Mouse (Mus musculus): ENCODE data around the gene Casc4. TPM values are rescaled to one million over a fixed set of nuclear protein-coding genes. Genes with fewer than 3 reads are reported as not detected.

The Casc4 gene
- 16.1 and 18.9 TPM in 2 replicates for polyA plus RNA-seq (2016; fragmentation: Nextera tagmentation; extraction: Ambion mirVana)

DNA sequence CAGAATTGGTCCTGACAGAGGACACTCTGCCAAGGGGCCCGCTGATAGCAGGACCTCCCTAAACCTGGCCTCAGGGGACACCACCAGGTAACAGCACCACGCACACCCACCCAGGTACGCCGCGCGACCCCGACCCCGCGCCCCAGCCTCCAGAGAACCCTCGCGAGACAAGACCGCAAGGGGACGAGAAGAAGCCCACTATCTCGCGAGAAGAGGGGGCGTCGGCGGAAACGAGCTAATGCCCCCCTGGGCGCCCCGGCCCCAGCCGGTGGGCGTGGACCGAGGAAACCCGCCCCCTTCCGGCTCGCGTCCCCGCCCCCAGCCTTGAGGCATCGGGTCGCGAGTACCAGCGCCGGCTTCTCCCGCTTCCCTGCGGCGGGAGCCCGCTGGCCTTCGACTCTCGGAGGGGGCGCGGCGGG lies at the start of gene Casc4:
Casc4 (plus strand) TSS at position 339 of the 419 bp plus-strand sequence.
- no peaks in the 10 kb centered on the region for H3K27me3 ChIP-seq (ENCODE audit: insufficient read depth, poor library complexity, severe bottlenecking)
- WGBS = under 1% methylated on average over 40 of the region's 43 CpGs
- 0 out of 2 replicates have a peak, but pooled peaks cover 5% of the 10 kb centered on the region for H3K36me3 ChIP-seq
- peak within 1 kb of the TSS; percentile 88 for H3K4me3 ChIP-seq
- peaks cover 7% of the 10 kb centered on the region for H3K4me1 ChIP-seq
- peak; percentile 98 for DNase-seq (ENCODE audit: low spot score)
- H3K27ac ChIP-seq = peak within 1 kb of the TSS; percentile 91
- H3K9me3 ChIP-seq = no peaks in the 10 kb centered on the region

- H3K4me3 ChIP-seq = no peak overlapping the region
Measured at GRCm38 (mm10) chr2:121821787-121822186, 45.0 kb upstream of the Casc4 start.

GRCm38 (mm10) chr2:121824653-121825052 lies 42.1 kb upstream of the Casc4 start:
- Histone ChIP-seq H3K27me3 (ENCODE audit: insufficient read depth, poor library complexity, severe bottlenecking) (no peaks in the 10 kb centered on the region), H3K4me3 (no peak overlapping the region), H3K36me3 (no peaks in the 10 kb centered on the region), H3K4me1 (peaks cover 10% of the 10 kb centered on the region; the same call in 1 of the 2 replicates), H3K27ac (0 out of 2 replicates have a peak overlapping the region, but pooled peaks have one; percentile 29), H3K9me3 (no peaks in the 10 kb centered on the region)
- WGBS = 61% methylated on average over 5 of the region's 5 CpGs
- DNase-seq (ENCODE audit: low spot score) = no peak

More at GRCm38 (mm10) chr2:121821787-121822186, 45.0 kb upstream of the Casc4 start:
- Histone ChIP-seq H3K27me3 (ENCODE audit: insufficient read depth, poor library complexity, severe bottlenecking) (no peaks in the 10 kb centered on the region), H3K36me3 (no peaks in the 10 kb centered on the region), H3K9me3 (no peaks in the 10 kb centered on the region), H3K4me1 (peaks cover 10% of the 10 kb centered on the region; the same call in 1 of the 2 replicates), H3K27ac (no peak overlapping the region)
- 90% methylated on average over 7 of the region's 7 CpGs for WGBS
- peak; percentile 63 for DNase-seq (ENCODE audit: low spot score)

DNA sequence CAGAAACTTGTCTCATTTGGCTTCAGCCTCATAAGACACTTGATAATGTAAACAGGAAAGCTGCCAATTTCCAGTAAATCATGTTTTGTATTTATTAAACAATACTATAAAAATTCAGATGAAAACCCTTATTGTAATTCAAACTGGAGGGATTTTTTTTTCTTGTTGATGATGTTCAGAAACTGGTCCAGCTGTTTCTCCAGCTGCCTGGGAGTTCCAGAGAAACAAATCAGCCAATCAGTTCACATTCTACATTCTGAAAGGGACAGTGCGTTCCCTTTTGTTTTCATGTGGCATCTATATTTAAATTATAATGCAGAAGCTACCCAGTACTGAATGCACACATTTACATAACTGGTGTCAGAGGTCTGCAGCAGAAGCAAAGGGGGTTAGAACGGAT lies 40.6 kb upstream of the Casc4 start:
- no peak for DNase-seq (ENCODE audit: low spot score)

GRCm38 (mm10) chr2:121828411-121828810 lies 38.4 kb upstream of the Casc4 start:
- H3K4me1 ChIP-seq = peaks cover 10% of the 10 kb centered on the region; the same call in 1 of the 2 replicates
- no peak overlapping the region for H3K4me3 ChIP-seq
- 81% methylated on average over 3 of the region's 3 CpGs for WGBS
- H3K36me3 ChIP-seq = no peaks in the 10 kb centered on the region
- H3K9me3 ChIP-seq = no peaks in the 10 kb centered on the region
- no peak overlapping the region for H3K27ac ChIP-seq
- no peaks in the 10 kb centered on the region for H3K27me3 ChIP-seq (ENCODE audit: insufficient read depth, poor library complexity, severe bottlenecking)
- no peak for DNase-seq (ENCODE audit: low spot score)

More for the DNA sequence above, 40.6 kb upstream of the Casc4 start:
- Histone ChIP-seq H3K4me3 (no peak overlapping the region), H3K9me3 (no peaks in the 10 kb centered on the region), H3K4me1 (peaks cover 10% of the 10 kb centered on the region; the same call in 1 of the 2 replicates), H3K36me3 (no peaks in the 10 kb centered on the region), H3K27me3 (ENCODE audit: insufficient read depth, poor library complexity, severe bottlenecking) (no peaks in the 10 kb centered on the region), H3K27ac (no peak overlapping the region)
- WGBS = 67% methylated on average over 2 of the region's 2 CpGs

DNA sequence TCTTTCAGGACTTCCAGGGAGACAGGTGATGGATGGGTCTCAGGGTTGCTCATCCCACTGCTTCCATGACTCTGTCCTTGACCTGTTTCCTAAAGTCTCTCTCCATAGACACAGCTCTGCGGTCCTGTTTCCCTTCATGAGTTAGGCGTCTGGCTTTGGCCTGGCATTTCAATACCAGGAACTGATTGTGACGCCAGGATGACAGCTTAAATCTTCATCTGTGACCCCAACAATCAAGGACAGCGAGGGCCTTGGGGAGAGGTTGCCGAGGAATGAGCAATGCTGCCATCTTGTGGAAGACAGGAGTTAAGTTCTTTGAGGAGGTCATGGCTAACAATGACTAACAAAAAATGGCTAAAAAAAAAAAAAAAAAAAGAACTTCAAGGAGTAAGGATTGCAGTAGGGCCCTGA lies 34.3 kb upstream of the Casc4 start:
- peak; percentile 85 for DNase-seq (ENCODE audit: low spot score)
- 4% methylated on average over 5 of the region's 5 CpGs for WGBS
- H3K9me3 ChIP-seq = no peaks in the 10 kb centered on the region
- no peaks in the 10 kb centered on the region for H3K36me3 ChIP-seq
- H3K4me3 ChIP-seq = no peak overlapping the region
- 0 out of 2 replicates have a peak, but pooled peaks cover 3% of the 10 kb centered on the region for H3K27me3 ChIP-seq (ENCODE audit: insufficient read depth, poor library complexity, severe bottlenecking)
- no peaks in the 10 kb centered on the region for H3K4me1 ChIP-seq
- H3K27ac ChIP-seq = no peak overlapping the region

GRCm38 (mm10) chr2:121834926-121835325 lies 31.8 kb upstream of the Casc4 start:
- 37% methylated on average over 3 of the region's 3 CpGs for WGBS
- Histone ChIP-seq H3K4me1 (no peaks in the 10 kb centered on the region), H3K4me3 (no peak overlapping the region), H3K9me3 (no peaks in the 10 kb centered on the region), H3K27ac (no peak overlapping the region), H3K27me3 (ENCODE audit: insufficient read depth, poor library complexity, severe bottlenecking) (0 out of 2 replicates have a peak, but pooled peaks cover 3% of the 10 kb centered on the region), H3K36me3 (no peaks in the 10 kb centered on the region)
- DNase-seq (ENCODE audit: low spot score) = no peak

DNA sequence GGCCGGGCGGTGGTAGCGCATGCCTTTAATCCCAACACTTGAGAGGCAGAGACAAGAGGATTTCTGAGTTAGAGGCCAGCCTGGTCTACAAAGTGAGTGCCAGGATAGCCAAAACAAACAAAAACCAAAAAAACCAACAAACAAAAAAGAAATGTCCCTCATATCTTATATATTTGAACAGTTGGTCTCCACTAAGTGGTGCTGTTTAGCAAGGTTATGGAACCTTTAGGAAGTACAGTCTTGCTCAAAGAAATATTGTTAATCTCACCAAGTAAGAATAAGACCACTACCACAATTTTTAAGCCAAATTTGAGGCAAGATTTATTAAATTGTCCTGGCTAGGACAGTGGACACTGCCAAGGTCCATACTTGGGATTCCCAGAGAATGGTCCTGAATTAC lies 25.3 kb upstream of the Casc4 start:
- DNase-seq (ENCODE audit: low spot score) = peak; percentile 30
- H3K36me3 ChIP-seq = no peaks in the 10 kb centered on the region
- no peaks in the 10 kb centered on the region for H3K9me3 ChIP-seq
- H3K4me3 ChIP-seq = no peak overlapping the region
- 92% methylated on average over 3 of the region's 3 CpGs for WGBS
- no peaks in the 10 kb centered on the region for H3K4me1 ChIP-seq
- no peak overlapping the region for H3K27ac ChIP-seq
- no peaks in the 10 kb centered on the region for H3K27me3 ChIP-seq (ENCODE audit: insufficient read depth, poor library complexity, severe bottlenecking)

DNA sequence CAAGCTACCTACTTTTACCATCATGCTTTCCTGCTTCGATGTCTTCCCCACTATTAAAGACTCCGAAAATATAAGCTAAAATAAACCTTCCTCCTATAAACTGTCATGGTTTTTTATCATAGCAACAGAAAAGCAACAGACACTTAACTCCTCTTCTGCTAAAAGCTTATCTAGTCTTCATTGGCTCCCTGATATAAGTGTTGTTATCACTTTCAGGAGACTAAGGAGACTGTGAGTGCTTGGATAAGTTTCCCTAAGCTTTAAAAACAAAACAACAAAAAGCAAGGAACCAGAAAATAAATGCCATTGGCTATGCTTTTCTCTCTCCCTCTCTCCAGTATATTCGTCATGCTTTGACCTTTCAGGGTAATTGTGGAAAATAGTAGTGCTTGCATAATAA lies 24.5 kb upstream of the Casc4 start:
- no peak for DNase-seq (ENCODE audit: low spot score)
- Histone ChIP-seq H3K27me3 (ENCODE audit: insufficient read depth, poor library complexity, severe bottlenecking) (no peaks in the 10 kb centered on the region), H3K27ac (no peak overlapping the region), H3K36me3 (no peaks in the 10 kb centered on the region), H3K9me3 (no peaks in the 10 kb centered on the region), H3K4me3 (no peak overlapping the region), H3K4me1 (no peaks in the 10 kb centered on the region)
- WGBS = 69% methylated on average over 3 of the region's 3 CpGs

DNA sequence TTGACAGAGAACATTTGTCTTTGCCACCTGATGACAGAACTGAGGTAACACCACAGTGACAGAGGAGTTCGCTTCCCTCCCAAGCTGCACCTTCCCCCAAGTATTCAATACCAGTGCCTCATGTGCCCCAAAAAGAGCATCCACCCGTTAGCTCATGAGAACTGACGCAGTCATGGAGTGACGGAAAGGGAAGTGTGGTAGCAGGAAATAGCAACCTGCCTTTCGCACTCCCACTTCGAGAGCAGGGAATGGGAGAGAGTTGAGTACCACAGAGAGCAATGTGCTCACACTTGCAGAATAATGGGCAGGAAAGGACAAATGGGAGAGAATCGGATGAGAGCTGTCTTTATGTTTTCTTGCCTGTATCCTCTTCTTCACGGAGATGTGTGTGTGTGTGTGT lies 20.7 kb upstream of the Casc4 start:
- H3K4me1 ChIP-seq = no peaks in the 10 kb centered on the region
- WGBS = 52% methylated on average over 8 of the region's 8 CpGs
- no peak for DNase-seq (ENCODE audit: low spot score)
- no peaks in the 10 kb centered on the region for H3K9me3 ChIP-seq
- H3K36me3 ChIP-seq = no peaks in the 10 kb centered on the region
- no peak overlapping the region for H3K27ac ChIP-seq
- no peak overlapping the region for H3K4me3 ChIP-seq
- H3K27me3 ChIP-seq (ENCODE audit: insufficient read depth, poor library complexity, severe bottlenecking) = no peaks in the 10 kb centered on the region

DNA sequence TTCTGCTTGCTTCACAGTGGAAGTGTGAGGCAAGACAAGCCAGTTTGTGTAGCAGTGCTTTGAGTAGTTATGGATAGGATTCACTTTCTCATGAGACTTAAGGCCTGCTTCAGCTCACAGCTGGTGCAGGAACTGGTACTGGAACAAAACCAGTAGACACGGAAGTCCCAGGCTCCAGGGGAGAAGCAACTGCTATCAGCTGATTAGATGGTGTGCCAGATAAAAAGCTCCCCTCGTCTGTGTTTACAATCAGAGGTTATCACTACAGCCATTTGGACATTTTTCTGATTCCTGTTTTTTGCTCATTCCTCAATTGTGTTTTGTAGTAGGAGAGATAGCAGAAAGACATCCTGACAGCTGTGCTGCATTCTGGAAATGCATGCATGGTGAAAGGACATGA lies 14.7 kb upstream of the Casc4 start:
- DNase-seq (ENCODE audit: low spot score) = no peak
- H3K27me3 ChIP-seq (ENCODE audit: insufficient read depth, poor library complexity, severe bottlenecking) = no peaks in the 10 kb centered on the region
- H3K4me3 ChIP-seq = no peak overlapping the region
- no peak overlapping the region for H3K27ac ChIP-seq
- H3K36me3 ChIP-seq = no peaks in the 10 kb centered on the region
- 26% methylated on average over 2 of the region's 2 CpGs for WGBS
- H3K4me1 ChIP-seq = no peaks in the 10 kb centered on the region
- H3K9me3 ChIP-seq = no peaks in the 10 kb centered on the region

DNA sequence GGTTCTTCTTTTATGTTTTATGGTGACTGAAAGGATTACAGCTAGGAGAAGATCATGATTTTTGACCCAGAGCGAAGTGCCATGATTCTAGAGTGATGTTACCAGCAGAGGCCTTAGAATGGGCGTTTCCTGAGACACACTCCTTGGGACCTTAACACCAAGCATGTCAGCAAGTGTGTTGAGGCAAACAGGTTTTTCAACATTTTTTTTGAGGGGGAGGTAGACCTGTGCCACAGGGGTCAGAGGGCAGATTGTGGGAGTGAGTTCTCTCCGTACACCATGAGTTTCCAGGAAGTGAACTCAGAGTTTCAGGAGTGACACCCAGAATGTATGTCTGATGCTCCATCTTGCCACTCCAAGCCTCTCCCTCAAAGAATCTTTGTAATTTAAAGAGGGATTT lies 12.8 kb upstream of the Casc4 start:
- H3K4me1 ChIP-seq = no peaks in the 10 kb centered on the region
- no peak overlapping the region for H3K4me3 ChIP-seq
- DNase-seq (ENCODE audit: low spot score) = no peak
- H3K9me3 ChIP-seq = no peaks in the 10 kb centered on the region
- H3K27me3 ChIP-seq (ENCODE audit: insufficient read depth, poor library complexity, severe bottlenecking) = no peaks in the 10 kb centered on the region
- H3K36me3 ChIP-seq = no peaks in the 10 kb centered on the region
- no peak overlapping the region for H3K27ac ChIP-seq
- 73% methylated on average over 3 of the region's 3 CpGs for WGBS

- WGBS = 76% methylated on average over 5 of the region's 5 CpGs
- H3K4me1 ChIP-seq = no peaks in the 10 kb centered on the region
- no peak overlapping the region for H3K27ac ChIP-seq
- DNase-seq (ENCODE audit: low spot score) = no peak
- no peaks in the 10 kb centered on the region for H3K9me3 ChIP-seq
- peaks cover 4% of the 10 kb centered on the region; the same call in 1 of the 2 replicates for H3K27me3 ChIP-seq (ENCODE audit: insufficient read depth, poor library complexity, severe bottlenecking)
- no peaks in the 10 kb centered on the region for H3K36me3 ChIP-seq
- H3K4me3 ChIP-seq = no peak overlapping the region
Measured at GRCm38 (mm10) chr2:121859380-121859980, 7.3 kb upstream of the Casc4 start.

Measured in heart, embryonic 10.5 days (tissue).